ENCODE assay signal across 14 mouse cellular contexts in genomic region chr8:88564256-88564903, GRCm38 (mm10). TPM values are rescaled to one million over a fixed set of nuclear protein-coding genes. Genes with fewer than 3 reads are reported as not detected.
DNase-seq lines count a peak whose midpoint lies in the region; ATAC-seq and TF ChIP-seq lines count a peak whose summit lies in the region.
"Had no signal": no experiment of that assay in that cellular context is flagged by ENCODE, and none has a peak within 500 bp of the region (broad histone marks: within the 10 kb centered on the region; RNA-seq: fewer than 3 reads in every experiment).

No protein-coding gene starts in this region.

- no peaks in the 10 kb centered on the region for H3K9me3 ChIP-seq in hindbrain, embryonic 10.5 days
- no peaks in the 10 kb centered on the region for H3K9me3 ChIP-seq in hindbrain, postnatal 0 days (ENCODE audit: low read length)
- H3K9me3 ChIP-seq in lung, postnatal 0 days (ENCODE audit: low read length) = no peaks in the 10 kb centered on the region
- no peaks in the 10 kb centered on the region for H3K9me3 ChIP-seq in stomach, embryonic 16.5 days (replicated peaks; ENCODE audit: control insufficient read depth, low read length)
- H3K9me3 ChIP-seq: forebrain, embryonic 12.5 days; liver, embryonic 15.5 days had no signal

- H3K27ac ChIP-seq in hindbrain, embryonic 10.5 days = 0 out of 2 replicates have a peak overlapping the region, but pooled peaks have one; percentile 23
- no peak overlapping the region for H3K27ac ChIP-seq in hindbrain, postnatal 0 days
- peak overlapping the region; percentile 32; the same call in 1 of the 2 replicates for H3K27ac ChIP-seq in lung, postnatal 0 days (ENCODE audit: low read length)
- H3K27ac ChIP-seq in stomach, embryonic 16.5 days (ENCODE audit: low read length) = peak overlapping the region; percentile 60
- H3K27ac ChIP-seq: forebrain, embryonic 12.5 days; liver, embryonic 15.5 days had no signal

- H3K4me1 ChIP-seq in hindbrain, embryonic 10.5 days (replicated peaks) = peaks cover 77% of the 10 kb centered on the region
- peaks cover 29% of the 10 kb centered on the region for H3K4me1 ChIP-seq in hindbrain, postnatal 0 days (ENCODE audit: insufficient read depth, low read length)
- H3K4me1 ChIP-seq in lung, postnatal 0 days (ENCODE audit: insufficient read depth, low read depth, low read length) = peaks cover 49% of the 10 kb centered on the region
- peaks cover 49% of the 10 kb centered on the region for H3K4me1 ChIP-seq in stomach, embryonic 16.5 days (ENCODE audit: control insufficient read depth, insufficient read depth, low read length)

- no peak overlapping the region for H3K4me2 ChIP-seq in hindbrain, postnatal 0 days (ENCODE audit: low read depth, low read length)
- no peak overlapping the region for H3K4me2 ChIP-seq in lung, postnatal 0 days (replicated peaks; ENCODE audit: low read depth, low read length)
- H3K4me2 ChIP-seq in stomach, embryonic 16.5 days (ENCODE audit: low read depth, low read length) = no peak overlapping the region
- H3K4me2 ChIP-seq: forebrain, embryonic 12.5 days; liver, embryonic 15.5 days had no signal

- H3K9ac ChIP-seq in hindbrain, postnatal 0 days (replicated peaks; ENCODE audit: low read length) = no peak overlapping the region
- no peak overlapping the region for H3K9ac ChIP-seq in lung, postnatal 0 days (replicated peaks; ENCODE audit: low read depth)
- no peak overlapping the region for H3K9ac ChIP-seq in stomach, embryonic 16.5 days (ENCODE audit: low read length)
- H3K9ac ChIP-seq: forebrain, embryonic 12.5 days; liver, embryonic 15.5 days had no signal

- intact Hi-C loops in heart, postnatal 10 days (cut with DNase I) = no loop called here

- TF ChIP-seq EP300 in lung, postnatal 0 days (IDR thresholded peaks at IDR 0.05) = no peak

- no peak overlapping the region for H3K4me3 ChIP-seq in hindbrain, embryonic 10.5 days
- no peak overlapping the region for H3K4me3 ChIP-seq in hindbrain, postnatal 0 days (ENCODE audit: low read length)
- H3K4me3 ChIP-seq in lung, postnatal 0 days (ENCODE audit: low read depth, low read length) = no peak overlapping the region
- H3K4me3 ChIP-seq in stomach, embryonic 16.5 days (replicated peaks; ENCODE audit: low read length) = no peak overlapping the region
- H3K4me3 ChIP-seq: forebrain, embryonic 12.5 days; liver, embryonic 15.5 days had no signal

- WGBS in hindbrain, embryonic 10.5 days = 56% methylated on average over 11 of the region's 11 CpGs
- WGBS in hindbrain, postnatal 0 days = 54% methylated on average over 10 of the region's 11 CpGs
- 19% methylated on average over 8 of the region's 11 CpGs for WGBS in lung, postnatal 0 days
- 33% methylated on average over 11 of the region's 11 CpGs for WGBS in stomach, embryonic 16.5 days

- TF ChIP-seq CTCF in hindbrain, postnatal 0 days (IDR thresholded peaks at IDR 0.05; ENCODE audit: low read depth) = no peak; the same call in 1 of the 2 replicates
- no peak for TF ChIP-seq CTCF in lung, postnatal 0 days (IDR thresholded peaks at IDR 0.05)

- H3K36me3 ChIP-seq in hindbrain, embryonic 10.5 days = peaks cover 47% of the 10 kb centered on the region
- H3K36me3 ChIP-seq in hindbrain, postnatal 0 days (ENCODE audit: insufficient read depth, low read length) = no peaks in the 10 kb centered on the region
- no peaks in the 10 kb centered on the region for H3K36me3 ChIP-seq in lung, postnatal 0 days (ENCODE audit: insufficient read depth, low read length)
- no peaks in the 10 kb centered on the region for H3K36me3 ChIP-seq in stomach, embryonic 16.5 days (ENCODE audit: control insufficient read depth, insufficient read depth, low read length)
- H3K36me3 ChIP-seq: forebrain, embryonic 12.5 days; liver, embryonic 15.5 days had no signal

- no peak for DNase-seq in hindbrain, embryonic 10.5 days (ENCODE audit: low spot score)
- no peak for DNase-seq in hindbrain, postnatal 0 days (ENCODE audit: low spot score)
- peak; percentile 35 for DNase-seq in lung, postnatal 0 days (ENCODE audit: low spot score)
- no peak for DNase-seq in lung, postnatal 14 days
- DNase-seq in heart, postnatal 10 days = peak; percentile 42 to 52
- DNase-seq in urinary bladder, adult 18-20 months (ENCODE audit: low spot score in 2 of 2) = no peak
- DNase-seq: adrenal gland, postnatal 25 days; embryo, embryonic 11 days; gastrocnemius, postnatal 14 days; layer of hippocampus, postnatal 36 days had no signal

- ATAC-seq in hindbrain, postnatal 0 days = no peak
- 0 out of 2 replicates have a peak, but pooled peaks have one; percentile 7 for ATAC-seq in lung, postnatal 0 days
- ATAC-seq in stomach, embryonic 16.5 days (ENCODE audit: insufficient read depth, low FRiP score) = no peak

- H3K27me3 ChIP-seq in hindbrain, embryonic 10.5 days (ENCODE audit: insufficient read depth, poor library complexity, severe bottlenecking) = no peaks in the 10 kb centered on the region
- H3K27me3 ChIP-seq in hindbrain, postnatal 0 days (ENCODE audit: insufficient read depth, low read length) = no peaks in the 10 kb centered on the region
- H3K27me3 ChIP-seq in lung, postnatal 0 days (replicated peaks; ENCODE audit: insufficient read depth, low read length) = no peaks in the 10 kb centered on the region
- no peaks in the 10 kb centered on the region for H3K27me3 ChIP-seq in stomach, embryonic 16.5 days (ENCODE audit: control insufficient read depth, insufficient read depth, low read length)
- H3K27me3 ChIP-seq: forebrain, embryonic 12.5 days had no signal

RNA-seq across cellular contexts. Expression of gene Nkd1, which starts 43.2 kb away (rescaled TPM):
- polyA plus RNA-seq in hindbrain, embryonic 10.5 days (2016; fragmentation: Nextera tagmentation; extraction: Ambion mirVana) = 124 and 125 TPM in 2 replicates
- total RNA-seq in hindbrain, postnatal 0 days (2014; rRNA removed) = 53.9 and 74.5 TPM in 2 replicates
- polyA plus RNA-seq in hindbrain, postnatal 0 days (2015; fragmentation: Nextera tagmentation; extraction: Ambion mirVana) = 51.1 and 52.2 TPM in 2 replicates
- polyA plus RNA-seq in lung, postnatal 0 days (2015; fragmentation: Nextera tagmentation; extraction: Ambion mirVana) = 113 and 123 TPM in 2 replicates
- total RNA-seq in heart, postnatal 10 days (2021) = 1 to 10 TPM; 5.1 to 5.4 TPM
- 36.4 and 36.8 TPM in 2 replicates for polyA plus RNA-seq in stomach, embryonic 16.5 days (2015; fragmentation: Nextera tagmentation; extraction: Ambion mirVana)
- total RNA-seq: monocyte, adult 5-6 weeks had no signal

Comparison
In these comparisons a context has a peak if more than half of its experiments do, and no peak if none do; other contexts are left out.
1. DNase-seq: peak in lung, postnatal 0 days (single experiment) and heart, postnatal 10 days (2 of 2); none in hindbrain, embryonic 10.5 days (single experiment), hindbrain, postnatal 0 days (single experiment), lung, postnatal 14 days (single experiment) and urinary bladder, adult 18-20 months (0 of 2).